ENCODE assay signal across 31 mouse cellular contexts in genomic region chr10:99145611-99146010, GRCm38 (mm10). TPM values are rescaled to one million over a fixed set of nuclear protein-coding genes. Genes with fewer than 3 reads are reported as not detected.
"Had no signal": no experiment of that assay in that cellular context is flagged by ENCODE, and none has a peak within 500 bp of the region (broad histone marks: within the 10 kb centered on the region; RNA-seq: fewer than 3 reads in every experiment).

No protein-coding gene starts in this region.

- H3K9ac ChIP-seq: forebrain, postnatal 0 days; heart, embryonic 13.5 days; heart, embryonic 15.5 days; hindbrain, embryonic 13.5 days; hindbrain, embryonic 15.5 days; kidney, embryonic 15.5 days; limb, embryonic 13.5 days; limb, embryonic 15.5 days; liver, embryonic 13.5 days had no signal

- H3K4me1 ChIP-seq: heart, embryonic 10.5 days; heart, embryonic 13.5 days; heart, embryonic 15.5 days; hindbrain, embryonic 13.5 days; hindbrain, embryonic 15.5 days; kidney, embryonic 15.5 days; limb, embryonic 15.5 days had no signal

- H3K27ac ChIP-seq: heart, embryonic 10.5 days; heart, embryonic 13.5 days; heart, embryonic 15.5 days; hindbrain, embryonic 13.5 days; hindbrain, embryonic 15.5 days; hindbrain, postnatal 0 days; kidney, embryonic 15.5 days; kidney, postnatal 0 days; limb, embryonic 13.5 days; limb, embryonic 15.5 days; liver, embryonic 13.5 days had no signal

- H3K9me3 ChIP-seq: heart, embryonic 10.5 days; heart, embryonic 13.5 days; heart, embryonic 15.5 days; hindbrain, embryonic 13.5 days; hindbrain, embryonic 15.5 days; kidney, embryonic 15.5 days; limb, embryonic 13.5 days; limb, embryonic 15.5 days; liver, embryonic 13.5 days had no signal

- ATAC-seq: forebrain, postnatal 0 days; hindbrain, postnatal 0 days had no signal

- DNase-seq: forebrain, postnatal 0 days; gastrocnemius, postnatal 14 days; gastrocnemius, postnatal 36 days; heart, adult 18-20 months; heart, postnatal 14 days; heart, postnatal 36 days; kidney, adult 11 months; kidney, adult 2 months; kidney, adult 9 months; kidney, postnatal 14 days; kidney, postnatal 36 days; layer of hippocampus, adult 9-11 months; layer of hippocampus, postnatal 36 days; left cerebral cortex, postnatal 4 days; liver, embryonic 13.5 days had no signal

- H3K27me3 ChIP-seq: heart, embryonic 13.5 days; heart, embryonic 15.5 days; hindbrain, embryonic 13.5 days; hindbrain, embryonic 15.5 days; kidney, embryonic 15.5 days; limb, embryonic 13.5 days; limb, embryonic 15.5 days; liver, embryonic 13.5 days had no signal

- H3K36me3 ChIP-seq: heart, embryonic 10.5 days; heart, embryonic 13.5 days; heart, embryonic 15.5 days; hindbrain, embryonic 15.5 days; liver, embryonic 13.5 days had no signal

- H3K4me2 ChIP-seq: heart, embryonic 13.5 days; heart, embryonic 15.5 days; hindbrain, embryonic 13.5 days; hindbrain, embryonic 15.5 days; kidney, embryonic 15.5 days; limb, embryonic 13.5 days; limb, embryonic 15.5 days; liver, embryonic 13.5 days had no signal

- H3K4me3 ChIP-seq: heart, embryonic 10.5 days; heart, embryonic 13.5 days; heart, embryonic 15.5 days; hindbrain, embryonic 13.5 days; hindbrain, embryonic 15.5 days; kidney, embryonic 15.5 days; limb, embryonic 13.5 days; limb, embryonic 15.5 days; liver, embryonic 13.5 days had no signal

RNA-seq across cellular contexts. Expression of gene Phxr2, which starts 19.5 kb away (rescaled TPM):
- polyA plus RNA-seq: forebrain, postnatal 0 days; gonadal fat pad, adult 2 months; heart, embryonic 10.5 days; heart, embryonic 13.5 days; heart, embryonic 15.5 days; heart, postnatal 0 days; hindbrain, embryonic 11.5 days; hindbrain, embryonic 13.5 days; hindbrain, embryonic 15.5 days; hindbrain, postnatal 0 days; kidney, adult 2 months; kidney, embryonic 15.5 days; kidney, postnatal 0 days; large intestine, adult 2 months; limb, embryonic 11.5 days; limb, embryonic 13.5 days; limb, embryonic 15.5 days; liver, adult 2 months; liver, embryonic 13.5 days had no signal
